Mouse (Mus musculus): Measurements from ENCODE around the gene Msi2.
A peak's percentile ranks its signal among the peaks of the same experiment; 100 is the strongest.

The Msi2 gene

DNA sequence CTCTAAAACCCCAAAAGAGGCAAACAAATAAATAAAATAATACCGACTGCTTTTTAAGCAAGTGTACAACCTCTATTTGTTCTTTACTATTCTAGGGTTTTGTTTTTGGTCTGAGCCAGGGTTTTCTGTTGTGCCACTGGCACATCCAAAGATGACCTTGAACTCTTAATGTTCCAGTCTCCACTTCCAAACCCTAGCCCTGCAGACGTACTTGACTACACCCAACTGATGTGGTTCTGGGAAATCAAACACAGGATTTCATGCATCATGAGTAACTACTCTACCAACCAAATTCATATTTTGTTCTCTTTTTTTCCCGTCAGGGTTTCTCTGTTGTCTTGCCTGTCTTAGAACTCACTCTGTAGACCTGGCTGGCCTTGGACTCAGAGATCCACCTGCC is 200.0 kb downstream of the Msi2 start:
- no peaks in the 10 kb centered on the region for H3K27me3 ChIP-seq (ENCODE audit: insufficient read depth, low read length)
- TF ChIP-seq CTCF (conservative IDR thresholded peaks at IDR 0.05; ENCODE audit: low read length) (no peak), POU5F1 (IDR thresholded peaks at IDR 0.05; ENCODE audit: borderline replicate concordance, low read length) (no peak), NANOG (IDR thresholded peaks at IDR 0.05; ENCODE audit: borderline replicate concordance, low read length) (no peak)
- no peaks in the 10 kb centered on the region for H3K9me3 ChIP-seq (ENCODE audit: low read length)
- H3K36me3 ChIP-seq (ENCODE audit: insufficient read depth, low read length), result peaks cover 47% of the 10 kb centered on the region
- no peak overlapping the region for H3K4me3 ChIP-seq (replicated peaks; ENCODE audit: low read length)
- peaks cover 73% of the 10 kb centered on the region for H3K4me1 ChIP-seq (replicated peaks; ENCODE audit: low read depth, low read length)

DNA sequence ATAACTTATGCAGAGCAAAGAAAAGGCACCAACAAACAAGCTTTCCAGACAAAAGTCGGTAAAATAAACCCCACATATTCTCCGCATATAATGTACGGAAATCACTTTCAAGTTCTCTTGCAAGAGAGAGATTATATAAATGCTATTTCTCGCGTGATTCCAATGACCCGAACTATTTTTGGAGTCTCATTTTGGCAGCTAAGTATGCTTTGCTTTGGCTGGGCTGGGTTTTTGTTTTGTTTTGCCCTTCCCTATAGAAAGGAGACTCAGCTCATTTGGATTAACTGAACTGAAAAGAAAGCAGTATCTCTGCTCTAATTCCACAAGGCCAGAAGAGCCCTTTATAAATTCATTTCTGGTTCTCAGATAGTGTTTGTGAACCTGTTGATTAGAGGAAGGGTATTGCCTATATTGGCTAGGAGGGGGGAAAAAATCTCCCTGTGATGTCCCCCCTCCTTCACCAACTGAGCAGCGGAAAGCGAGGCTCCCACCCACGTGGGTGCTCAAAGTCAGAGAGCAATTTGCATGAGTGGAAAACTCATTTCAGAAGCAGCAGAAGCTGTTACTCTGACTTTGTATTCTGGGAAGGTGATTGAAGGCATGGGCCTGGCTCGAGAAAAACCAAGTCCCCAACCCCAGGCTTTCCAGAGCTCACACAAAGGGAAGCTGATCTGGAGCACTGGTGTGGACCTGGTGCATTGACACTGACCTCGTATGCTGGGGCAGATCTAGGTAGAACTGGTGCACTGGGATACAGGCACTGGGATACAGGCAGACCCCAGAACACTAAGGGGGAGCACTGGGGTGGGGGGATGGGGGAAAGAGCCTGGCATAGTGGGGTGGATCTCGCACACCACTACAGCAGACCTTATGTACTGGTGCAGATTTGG is 201.5 kb downstream of the Msi2 start:
- peaks cover 82% of the 10 kb centered on the region for H3K4me1 ChIP-seq (replicated peaks; ENCODE audit: low read depth, low read length)
- H3K36me3 ChIP-seq (ENCODE audit: insufficient read depth, low read length), result peaks cover 36% of the 10 kb centered on the region
- TF ChIP-seq NANOG (IDR thresholded peaks at IDR 0.05; ENCODE audit: borderline replicate concordance, low read length) (no peak), CTCF (conservative IDR thresholded peaks at IDR 0.05; ENCODE audit: low read length) (no peak), POU5F1 (IDR thresholded peaks at IDR 0.05; ENCODE audit: borderline replicate concordance, low read length) (no peak)
- H3K4me3 ChIP-seq (replicated peaks; ENCODE audit: low read length), result no peak overlapping the region
- H3K9me3 ChIP-seq (ENCODE audit: low read length), result no peaks in the 10 kb centered on the region
- H3K27me3 ChIP-seq (ENCODE audit: insufficient read depth, low read length), result no peaks in the 10 kb centered on the region

DNA sequence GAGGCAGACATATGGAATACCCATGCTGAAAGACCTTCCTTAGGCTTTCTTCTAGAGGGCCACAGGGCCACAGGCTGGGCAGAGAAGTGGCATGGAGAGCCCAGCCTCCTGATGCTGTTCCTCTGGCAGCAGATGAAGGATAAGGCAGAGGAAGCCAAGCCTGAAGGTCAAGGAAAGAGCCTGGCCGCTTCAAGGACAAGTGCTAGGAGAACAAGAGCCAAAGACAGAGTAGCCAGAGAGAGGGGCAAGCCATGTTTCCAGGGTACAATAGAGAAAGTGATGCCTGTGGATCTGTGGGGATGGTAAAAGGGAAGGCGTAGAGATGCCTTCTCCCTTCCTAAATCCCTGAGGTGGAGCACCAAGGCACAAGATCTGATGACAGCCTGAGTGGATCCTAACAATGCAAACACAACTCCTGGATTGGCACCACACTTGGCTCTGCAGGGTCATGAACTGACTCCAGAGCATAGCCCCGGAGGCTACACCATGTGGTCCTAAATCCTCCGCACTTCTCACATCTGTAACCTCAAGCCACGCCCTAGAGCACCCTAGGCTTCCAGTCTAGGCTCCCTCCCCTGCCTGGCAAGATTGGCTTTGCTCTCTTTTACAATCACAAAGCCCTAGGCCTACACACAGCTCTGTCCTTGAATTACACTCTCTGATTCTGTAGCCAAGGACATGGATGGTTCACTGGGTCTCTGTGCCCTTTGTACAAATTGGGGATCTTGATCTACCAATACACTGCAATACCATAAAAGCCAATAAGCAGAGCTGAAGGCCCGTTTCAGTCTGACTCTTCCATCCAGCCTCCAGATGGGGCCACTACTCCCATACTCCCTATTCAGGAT is 202.4 kb downstream of the Msi2 start:
- peaks cover 80% of the 10 kb centered on the region for H3K4me1 ChIP-seq (replicated peaks; ENCODE audit: low read depth, low read length)
- no peak overlapping the region for H3K4me3 ChIP-seq (replicated peaks; ENCODE audit: low read length)
- H3K27me3 ChIP-seq (ENCODE audit: insufficient read depth, low read length), result no peaks in the 10 kb centered on the region
- H3K9me3 ChIP-seq (ENCODE audit: low read length), result no peaks in the 10 kb centered on the region
- TF ChIP-seq CTCF (conservative IDR thresholded peaks at IDR 0.05; ENCODE audit: low read length) (no peak), POU5F1 (IDR thresholded peaks at IDR 0.05; ENCODE audit: borderline replicate concordance, low read length) (no peak), NANOG (IDR thresholded peaks at IDR 0.05; ENCODE audit: borderline replicate concordance, low read length) (no peak)
- peaks cover 31% of the 10 kb centered on the region for H3K36me3 ChIP-seq (ENCODE audit: insufficient read depth, low read length)

DNA sequence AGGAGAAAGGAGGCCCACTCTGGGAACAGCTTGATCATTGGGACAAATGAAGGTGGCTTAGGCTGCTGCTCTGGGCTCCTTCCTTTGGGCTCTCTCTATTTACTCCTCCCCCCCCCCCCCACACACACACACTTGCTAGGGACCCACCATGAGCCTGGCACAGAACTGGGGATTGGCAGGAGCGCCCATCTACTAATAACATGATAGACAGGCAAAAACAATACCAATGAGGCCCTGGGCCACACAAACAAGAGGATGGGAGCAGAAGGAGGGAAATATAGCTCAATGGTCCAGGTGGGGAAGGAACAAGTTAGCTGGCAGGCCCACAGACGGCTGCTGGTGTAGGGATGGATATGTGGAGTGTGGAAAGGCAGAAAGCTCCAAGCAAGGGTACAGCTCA is 203.0 kb downstream of the Msi2 start:
- H3K4me1 ChIP-seq (replicated peaks; ENCODE audit: low read depth, low read length), result peaks cover 78% of the 10 kb centered on the region
- TF ChIP-seq NANOG (IDR thresholded peaks at IDR 0.05; ENCODE audit: borderline replicate concordance, low read length), result no peak
- H3K9me3 ChIP-seq (ENCODE audit: low read length), result no peaks in the 10 kb centered on the region
- H3K4me3 ChIP-seq (replicated peaks; ENCODE audit: low read length), result no peak overlapping the region
- H3K27me3 ChIP-seq (ENCODE audit: insufficient read depth, low read length), result no peaks in the 10 kb centered on the region
- peaks cover 28% of the 10 kb centered on the region for H3K36me3 ChIP-seq (ENCODE audit: insufficient read depth, low read length)

DNA sequence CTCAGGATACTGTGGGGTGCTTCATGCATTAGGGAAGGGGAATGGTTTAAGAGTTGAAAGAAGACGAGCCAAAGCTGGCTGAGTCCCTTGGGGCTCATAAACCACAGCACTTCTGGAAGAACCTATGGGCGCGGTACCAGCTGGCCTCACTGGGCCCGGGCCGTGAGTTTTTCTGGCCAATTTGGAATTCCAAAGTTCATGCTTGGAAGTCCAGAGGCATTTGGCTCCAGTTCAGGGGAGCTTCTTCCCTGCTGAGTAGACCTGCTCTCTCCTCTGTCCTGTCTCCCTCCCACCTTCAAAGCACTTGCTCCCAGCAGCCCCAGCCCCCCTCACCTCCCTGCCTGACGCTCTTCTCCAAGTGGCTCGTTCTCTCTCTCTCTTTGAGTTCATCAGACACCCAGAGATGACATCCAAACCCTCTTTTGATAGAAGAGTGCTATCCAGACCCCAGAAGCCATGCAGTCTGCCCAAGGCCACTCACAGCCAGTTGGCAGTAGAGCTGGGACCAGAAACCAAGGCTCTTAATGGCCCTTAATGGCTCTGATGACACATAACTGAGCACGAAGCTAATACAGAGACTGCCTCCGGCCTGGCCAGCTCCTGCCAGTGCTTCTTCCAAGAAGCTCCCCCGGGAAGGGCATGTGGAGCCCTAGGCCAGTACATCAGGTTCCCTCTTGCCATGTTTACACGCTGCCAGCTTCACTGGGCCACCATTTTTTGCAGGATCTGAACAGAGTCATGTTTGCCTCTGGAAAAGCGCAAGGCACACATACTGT is 204.0 kb downstream of the Msi2 start:
- Histone ChIP-seq H3K4me3 (replicated peaks; ENCODE audit: low read length) (no peak overlapping the region), H3K27me3 (ENCODE audit: insufficient read depth, low read length) (no peaks in the 10 kb centered on the region), H3K4me1 (replicated peaks; ENCODE audit: low read depth, low read length) (peaks cover 78% of the 10 kb centered on the region), H3K9me3 (ENCODE audit: low read length) (no peaks in the 10 kb centered on the region), H3K36me3 (ENCODE audit: insufficient read depth, low read length) (peaks cover 37% of the 10 kb centered on the region)
- no peak for TF ChIP-seq CTCF (conservative IDR thresholded peaks at IDR 0.05; ENCODE audit: low read length)
- TF ChIP-seq POU5F1 (IDR thresholded peaks at IDR 0.05; ENCODE audit: borderline replicate concordance, low read length), result no peak
- TF ChIP-seq NANOG (IDR thresholded peaks at IDR 0.05; ENCODE audit: borderline replicate concordance, low read length), result no peak

DNA sequence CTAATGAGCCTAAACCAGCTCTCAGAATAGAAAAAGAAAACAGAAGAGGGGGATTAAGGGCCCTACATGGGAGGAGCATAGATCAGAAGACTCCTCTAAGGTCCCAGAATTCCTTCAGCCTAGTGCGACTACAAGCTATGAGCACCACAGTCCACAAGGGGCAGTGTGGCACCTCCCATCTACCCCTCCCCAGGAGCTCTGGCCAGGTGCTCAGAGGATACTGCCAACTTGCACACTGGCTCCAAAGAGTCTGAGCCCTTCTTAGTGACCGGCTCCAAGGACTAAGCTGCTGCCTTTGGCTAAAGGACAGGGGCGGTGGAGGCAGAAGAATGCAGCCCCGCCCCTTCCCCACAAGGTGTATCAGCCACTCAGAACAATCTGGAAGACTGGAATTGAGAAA is 205.7 kb downstream of the Msi2 start:
- Histone ChIP-seq H3K4me3 (replicated peaks; ENCODE audit: low read length) (0 out of 2 replicates have a peak overlapping the region, but pooled peaks have one; percentile 1), H3K27me3 (ENCODE audit: insufficient read depth, low read length) (no peaks in the 10 kb centered on the region), H3K36me3 (ENCODE audit: insufficient read depth, low read length) (peaks cover 44% of the 10 kb centered on the region), H3K9me3 (ENCODE audit: low read length) (no peaks in the 10 kb centered on the region), H3K4me1 (replicated peaks; ENCODE audit: low read depth, low read length) (peaks cover 76% of the 10 kb centered on the region)
- TF ChIP-seq NANOG (IDR thresholded peaks at IDR 0.05; ENCODE audit: borderline replicate concordance, low read length) (no peak), CTCF (conservative IDR thresholded peaks at IDR 0.05; ENCODE audit: low read length) (peak; percentile 63), POU5F1 (IDR thresholded peaks at IDR 0.05; ENCODE audit: borderline replicate concordance, low read length) (no peak)

DNA sequence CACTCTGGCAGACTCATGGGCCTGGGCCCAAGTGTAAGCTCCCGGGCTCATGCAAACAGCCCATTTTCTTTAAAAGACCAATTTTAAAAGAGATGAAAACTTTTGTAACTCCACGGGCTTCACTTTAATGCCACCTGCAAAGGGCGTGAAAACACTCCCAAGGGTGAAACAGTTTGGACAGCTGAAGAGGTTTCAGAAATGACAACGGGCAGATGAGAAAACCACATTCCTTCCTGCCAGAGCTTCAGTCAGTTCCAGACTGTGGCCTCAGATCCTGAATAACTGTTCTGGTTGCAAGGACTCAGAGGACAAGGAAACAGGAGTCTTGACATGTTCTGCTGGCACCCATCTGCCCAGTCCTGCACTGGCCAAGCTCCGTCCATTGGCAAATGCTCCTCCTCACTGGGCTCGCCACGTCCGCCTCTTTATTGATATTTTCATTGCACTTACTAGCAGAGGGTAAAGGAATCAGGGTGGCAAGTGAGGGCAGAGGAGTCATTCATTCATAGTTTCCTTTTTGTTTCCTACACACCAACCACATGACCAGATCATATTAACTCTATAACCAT is 207.9 kb downstream of the Msi2 start:
- peaks cover 38% of the 10 kb centered on the region for H3K36me3 ChIP-seq (ENCODE audit: insufficient read depth, low read length)
- H3K4me1 ChIP-seq (replicated peaks; ENCODE audit: low read depth, low read length), result peaks cover 70% of the 10 kb centered on the region
- H3K9me3 ChIP-seq (ENCODE audit: low read length), result no peaks in the 10 kb centered on the region
- no peaks in the 10 kb centered on the region for H3K27me3 ChIP-seq (ENCODE audit: insufficient read depth, low read length)
- TF ChIP-seq NANOG (IDR thresholded peaks at IDR 0.05; ENCODE audit: borderline replicate concordance, low read length) (no peak), CTCF (conservative IDR thresholded peaks at IDR 0.05; ENCODE audit: low read length) (no peak)
- no peak overlapping the region for H3K4me3 ChIP-seq (replicated peaks; ENCODE audit: low read length)

DNA sequence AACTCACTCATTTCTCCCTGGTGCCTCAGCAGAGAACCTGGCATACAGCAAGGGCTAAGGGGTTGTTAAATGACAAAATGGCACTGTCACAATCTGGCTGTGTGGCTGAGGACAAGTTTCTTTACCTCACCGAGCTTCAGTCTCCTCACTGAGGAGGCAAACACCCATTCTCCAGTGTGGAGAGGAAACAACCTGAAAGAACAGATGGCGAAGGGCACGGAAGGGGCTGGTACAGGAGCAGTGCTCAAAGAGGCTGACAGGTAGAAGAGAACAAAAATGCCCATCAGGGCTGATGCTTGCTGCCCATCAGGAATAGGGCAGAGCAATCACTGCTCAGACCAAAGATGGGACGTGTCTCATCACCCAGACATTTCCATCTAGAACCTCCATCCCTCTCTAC is 208.8 kb downstream of the Msi2 start:
- Histone ChIP-seq H3K36me3 (ENCODE audit: insufficient read depth, low read length) (peaks cover 39% of the 10 kb centered on the region), H3K4me1 (replicated peaks; ENCODE audit: low read depth, low read length) (peaks cover 70% of the 10 kb centered on the region), H3K4me3 (replicated peaks; ENCODE audit: low read length) (no peak overlapping the region), H3K27me3 (ENCODE audit: insufficient read depth, low read length) (no peaks in the 10 kb centered on the region), H3K9me3 (ENCODE audit: low read length) (no peaks in the 10 kb centered on the region)
- TF ChIP-seq NANOG (IDR thresholded peaks at IDR 0.05; ENCODE audit: borderline replicate concordance, low read length) (no peak), POU5F1 (IDR thresholded peaks at IDR 0.05; ENCODE audit: borderline replicate concordance, low read length) (no peak), CTCF (conservative IDR thresholded peaks at IDR 0.05; ENCODE audit: low read length) (no peak)

Measured in E14TG2a.4 (cell line).